Mouse (Mus musculus) heart, postnatal 36 days (tissue): ENCODE results near the gene Otulinl. TPM values are rescaled to one million over a fixed set of nuclear protein-coding genes. Genes with fewer than 3 reads are reported as not detected.

Source experiments
- DNase-seq, 2 experiments: peaks; one replicate each; pipeline ENCODE4 v3.0.0; 2021 to 2022
- intact Hi-C: fragments of 180-260 bp; cut with DNase I; formaldehyde crosslinking; loops from one replicate; pipeline ENCODE4 v1.15.1; 2025
- total RNA-seq, 2 experiments: library from RNA; stranded (reverse); gene quantifications; 2 replicates each; pipeline ENCODE4 v1.2.3; 2021

Gene Otulinl
- total RNA-seq, 2 experiments from 2014 or later: 2.3 to 4.1 TPM

DNA sequence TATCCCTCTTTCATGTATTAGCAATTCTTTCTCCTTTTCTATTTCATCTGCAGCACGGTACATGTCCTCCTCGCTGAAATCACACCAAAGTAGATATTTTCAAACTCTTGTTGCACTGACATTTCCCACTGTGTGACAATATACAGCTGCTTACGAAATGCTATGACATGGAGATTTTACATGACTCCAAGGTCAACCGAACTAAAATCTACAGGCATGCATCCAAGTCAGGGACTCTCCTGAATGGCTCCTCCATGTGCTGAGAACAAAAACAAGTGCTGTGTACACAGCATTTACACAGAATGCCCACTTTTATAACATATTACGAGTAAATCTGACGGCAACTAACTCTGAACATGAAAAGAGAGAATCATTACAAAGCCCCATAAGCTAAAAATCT is 58.1 kb downstream of the Otulinl start:
- intact Hi-C loops: loop anchor here (10.0 kb wide), 1 partner anchor 402 kb away; the partner anchor contains the start of gene Trio
- DNase-seq: no peak

DNA sequence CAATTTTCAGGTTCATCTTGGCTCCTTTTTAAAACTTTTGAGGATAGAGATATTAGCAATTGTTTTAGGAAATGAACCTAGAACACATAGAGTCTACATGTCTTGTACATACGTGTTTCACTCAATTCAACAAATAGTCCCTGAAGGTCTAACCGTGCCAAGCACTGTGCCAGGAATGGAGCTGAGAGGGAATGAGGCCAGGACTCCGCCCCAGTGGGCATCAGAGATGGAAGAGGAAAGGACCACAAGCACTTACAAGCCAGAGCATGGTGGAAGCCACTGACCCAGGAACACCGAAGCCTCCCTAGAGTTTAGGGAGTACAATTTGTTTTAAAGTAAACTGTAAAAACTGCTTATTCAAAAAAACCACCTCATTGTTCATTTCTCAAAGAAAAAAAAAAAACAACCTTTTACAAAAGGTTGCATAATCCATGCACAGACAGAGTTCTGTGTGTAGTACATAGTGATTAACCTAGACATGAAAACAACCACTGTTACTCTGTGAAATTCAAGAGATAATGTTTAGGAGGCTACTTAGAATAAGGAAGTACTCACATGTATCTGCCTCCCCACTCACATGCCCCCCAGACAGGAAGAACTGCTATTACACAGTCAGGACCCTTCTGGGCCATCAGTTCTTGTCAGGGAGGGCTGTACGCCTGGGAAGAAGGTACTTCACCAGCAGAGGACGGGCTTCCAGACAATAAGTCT is 60.7 kb downstream of the Otulinl start:
- no peak for DNase-seq
- intact Hi-C loops: loop anchor here (10.0 kb wide), 1 partner anchor 404 kb away; the partner anchor contains the start of gene Trio

DNA sequence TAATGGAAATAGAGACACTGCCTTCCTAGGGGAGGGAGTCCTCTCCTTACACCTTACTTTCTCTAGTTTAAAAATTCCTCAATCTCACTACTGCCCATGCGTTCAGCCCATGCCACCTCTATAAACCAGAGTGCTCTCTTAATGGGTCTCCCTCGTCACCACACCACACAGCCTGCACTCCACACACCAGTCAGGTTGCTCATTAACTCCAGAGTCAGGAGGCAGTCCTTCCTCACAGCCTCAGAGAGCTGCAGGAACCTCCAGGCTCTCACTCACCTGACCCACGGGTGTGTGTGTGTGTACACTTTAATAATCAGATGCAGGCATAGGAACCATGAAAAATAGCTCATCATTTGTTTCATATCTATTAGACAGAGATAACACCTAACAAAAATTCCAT is 61.7 kb downstream of the Otulinl start:
- intact Hi-C loops: loop anchor here (10.0 kb wide), 2 partner anchors 155 to 405 kb away; partner anchors contain the start of genes Ank and Trio
- DNase-seq: no peak

DNA sequence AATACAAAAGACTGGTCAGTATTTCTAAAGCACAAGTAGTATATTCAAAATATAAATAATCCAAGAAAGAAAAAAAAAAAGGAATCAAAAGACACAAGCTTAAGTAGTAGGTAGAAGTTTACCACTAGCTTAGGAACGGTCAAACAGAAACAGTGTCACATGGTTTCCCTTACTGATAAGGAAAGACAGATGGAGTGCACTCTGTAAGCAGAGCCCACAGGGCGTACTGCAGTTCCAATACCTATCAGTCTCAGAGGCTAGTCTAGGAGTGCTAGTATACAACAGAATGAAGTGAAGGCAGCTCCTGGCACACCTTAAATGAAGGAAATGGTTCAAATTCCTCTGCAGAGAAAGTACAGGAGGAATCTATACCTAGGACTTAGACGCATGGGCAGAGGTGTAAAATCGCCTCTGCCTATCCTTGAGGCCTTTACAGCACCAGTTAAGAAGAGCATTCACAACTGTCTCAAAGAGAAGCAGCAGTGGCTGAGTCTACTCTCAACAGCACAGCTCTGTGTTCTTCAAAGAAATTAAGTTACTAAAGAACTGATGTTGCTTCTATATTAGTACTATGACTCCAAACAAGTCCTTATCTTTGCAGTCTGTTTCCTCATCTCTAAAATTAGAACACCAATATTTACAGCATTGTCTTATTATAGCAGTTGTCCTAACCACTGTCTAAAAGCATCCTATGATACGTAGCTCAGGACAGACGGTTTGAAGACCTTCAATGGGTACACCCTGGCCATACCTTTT is 62.4 kb downstream of the Otulinl start:
- intact Hi-C loops: loop anchor here (10.0 kb wide), 1 partner anchor 154 kb away; the partner anchor contains the start of gene Ank
- DNase-seq: no peak

DNA sequence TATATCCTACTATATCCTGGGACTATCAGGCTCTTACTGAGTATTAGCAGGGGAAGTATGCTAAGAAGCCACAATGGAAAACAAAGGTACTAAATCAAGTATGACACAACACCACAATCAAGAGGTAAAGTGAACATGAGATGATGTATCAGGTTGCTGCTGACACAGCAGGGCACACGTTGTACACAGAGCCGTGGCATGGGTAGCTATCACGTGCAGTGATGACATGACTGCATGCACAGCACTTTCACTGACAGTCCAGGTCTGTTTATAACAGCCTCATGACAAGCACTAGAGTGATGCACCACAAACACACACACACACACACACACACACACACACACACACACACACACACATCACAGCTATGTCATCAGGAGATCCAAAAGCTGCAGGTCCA is 64.2 kb downstream of the Otulinl start:
- intact Hi-C loops: loop anchor here (10.0 kb wide), 1 partner anchor 152 kb away; the partner anchor contains the start of gene Ank

DNA sequence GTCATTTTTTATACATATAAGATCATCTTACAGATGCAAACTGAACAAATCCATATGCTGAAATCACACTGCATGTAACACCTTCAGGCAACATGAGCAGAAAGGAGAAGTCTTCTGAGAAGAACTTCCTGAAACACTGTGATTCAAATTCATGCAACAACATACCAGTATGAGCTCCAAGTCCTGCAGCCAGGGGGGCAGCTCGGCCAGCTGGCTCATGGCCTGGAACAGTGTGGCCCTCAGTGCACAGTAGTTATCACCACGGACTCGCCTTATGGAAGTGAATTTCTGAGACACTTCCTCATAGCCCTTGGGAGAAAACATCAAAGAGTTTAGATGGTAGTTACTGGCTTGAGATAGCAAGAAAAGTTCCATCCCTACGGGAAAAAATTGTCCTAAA is 65.2 kb downstream of the Otulinl start:
- intact Hi-C loops: loop anchor here (10.0 kb wide), 1 partner anchor 151 kb away; the partner anchor contains the start of gene Ank
- DNase-seq: peak; percentile 76 to 79

More for the DNA sequence above, 64.2 kb downstream of the Otulinl start:
- DNase-seq: no peak

DNA sequence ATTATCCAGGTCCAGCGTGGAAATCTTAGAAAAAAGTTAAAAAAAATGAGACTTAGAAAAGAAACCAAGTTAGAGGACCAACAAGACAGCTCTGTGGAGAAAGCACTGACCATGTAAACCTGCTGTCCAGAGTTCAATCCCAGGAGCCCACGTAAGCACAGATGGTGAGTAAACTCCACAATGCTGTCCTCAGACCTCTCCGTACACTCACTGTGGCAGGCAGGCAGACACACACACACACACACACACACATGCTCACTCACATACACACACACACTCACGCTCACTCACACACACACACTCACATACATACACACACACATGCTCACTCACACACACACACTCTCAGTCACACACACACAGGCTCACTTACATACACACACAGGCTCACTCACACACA is 68.1 kb downstream of the Otulinl start:
- intact Hi-C loops: loop anchor here (10.0 kb wide), 1 partner anchor 148 kb away; the partner anchor contains the start of gene Ank
- DNase-seq: no peak

DNA sequence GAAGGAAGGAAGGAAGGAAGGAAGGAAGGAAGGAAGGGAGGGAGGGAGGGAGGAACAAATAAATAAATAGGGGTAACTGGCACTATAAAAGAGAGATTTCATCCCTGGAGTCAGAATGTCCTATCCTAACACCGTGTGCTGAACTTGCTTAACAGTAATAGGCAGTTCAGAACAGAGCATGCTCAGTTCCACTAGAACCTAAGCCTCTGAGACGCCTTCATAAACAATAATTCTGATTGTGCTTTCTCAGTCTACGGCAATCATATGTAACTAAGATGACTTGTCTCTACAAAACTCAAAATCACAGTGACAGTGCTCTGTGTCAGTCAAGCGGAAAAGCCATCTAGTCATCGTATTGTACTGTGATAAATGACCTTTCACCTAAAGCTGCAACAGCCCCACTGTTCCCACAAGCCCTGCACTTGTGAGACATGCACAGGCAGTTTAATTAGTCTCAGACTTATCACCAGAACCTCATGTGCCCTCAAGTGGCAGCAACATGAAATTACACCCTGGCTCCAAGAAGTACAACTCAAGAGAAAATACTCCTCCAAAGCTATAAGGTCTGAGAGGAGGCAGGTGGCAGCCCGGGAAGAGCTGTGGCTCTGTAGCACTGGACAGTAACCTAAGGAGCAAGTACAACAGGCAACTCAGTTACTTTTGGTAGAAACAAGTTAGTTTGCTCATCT is 68.7 kb downstream of the Otulinl start:
- intact Hi-C loops: loop anchor here (1.0 to 10.0 kb wide), 2 partner anchors 148 to 286 kb away; partner anchors contain the start of gene Ank
- peak; percentile 67 to 68 for DNase-seq

DNA sequence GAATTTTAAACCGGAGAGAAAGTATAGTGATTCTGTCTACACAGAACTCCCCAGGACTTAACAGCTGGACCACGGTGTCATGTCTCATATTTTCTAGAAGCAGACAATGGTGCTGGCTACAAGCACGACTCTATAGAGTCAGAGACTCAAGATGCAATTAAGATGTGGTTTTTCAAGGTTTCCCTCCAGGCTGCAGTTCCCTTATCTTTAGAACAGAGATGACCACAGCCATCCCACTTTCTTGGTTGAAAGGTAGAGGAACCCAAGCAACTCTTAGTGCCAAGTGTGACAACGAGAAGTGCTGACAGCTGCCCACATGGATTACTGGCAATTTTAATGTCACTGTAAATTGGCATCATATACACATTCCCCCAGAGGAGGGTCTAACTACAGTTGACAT is 71.8 kb downstream of the Otulinl start:
- intact Hi-C loops: no loop called here
- DNase-seq: no peak

DNA sequence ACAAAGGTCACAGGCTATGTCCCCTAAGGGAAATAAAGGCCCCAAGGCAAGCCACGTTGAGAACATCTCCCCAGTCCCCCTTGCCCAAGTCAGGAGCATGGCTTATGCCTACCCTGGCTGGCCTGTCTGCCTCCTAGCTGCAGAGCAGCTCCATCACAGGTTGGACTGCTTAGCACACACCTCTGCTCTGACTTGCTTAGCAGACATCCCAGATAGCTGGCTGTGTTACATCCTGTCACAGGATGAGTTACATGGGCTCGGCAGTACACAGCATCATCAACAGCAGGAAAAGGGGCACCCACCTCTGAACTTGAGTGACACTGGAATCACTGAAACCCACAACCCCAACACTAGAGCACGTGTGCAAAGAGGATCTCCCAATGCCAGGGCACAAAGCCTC is 76.1 kb downstream of the Otulinl start:
- intact Hi-C loops: no loop called here
- DNase-seq: no peak

Other genes with a start within 250 kb of the Otulinl start
- gene Ank, start 214.9 kb downstream of the Otulinl start, total RNA-seq: 100 to 1,000 TPM; 188 to 201 TPM
- gene Otulin, start 50.9 kb downstream of the Otulinl start, total RNA-seq: 10 to 100 TPM; 30.4 to 31.0 TPM